Mouse (Mus musculus) embryonic fibroblast, embryonic 13.5 days (primary cell): ENCODE measurements at regions not wholly inside any gene's neighbourhood (a gene's known extent, or its start where the extent isn't known, plus 50 kb on each side); places are given as distances from the start of the nearest gene placed in this dataset.

Experiments
- CTCF ChIP-seq: IDR thresholded peaks from 2 replicates; pipeline ENCODE4 v1.5.1; 2011; ENCODE audit warnings: mild to moderate bottlenecking, control low read depth, low read length, moderate library complexity, borderline replicate concordance; ENCODE audit not compliant: insufficient read depth
- POLR2A ChIP-seq: IDR thresholded peaks from 2 replicates; pipeline ENCODE4 v1.6.1; 2011; ENCODE audit warnings: low read depth, mild to moderate bottlenecking, control low read depth, low read length, moderate library complexity

GRCm38 (mm10) chr2:78309361-78309760 is 363.2 kb upstream of the Cwc22 start:
- no peak for TF ChIP-seq POLR2A
- TF ChIP-seq CTCF: no peak
